Mouse (Mus musculus): ENCODE data around the gene Axl. TPM values are rescaled to one million over a fixed set of nuclear protein-coding genes. Genes with fewer than 3 reads are reported as not detected.
A peak's percentile ranks its signal among the peaks of the same experiment; 100 is the strongest.

Axl gene
- polyA plus RNA-seq, 1 experiment from 2014 or later: 16.5 TPM

- 90% methylated on average over 6 of the region's 6 CpGs for WGBS
- Histone ChIP-seq H3K9ac (replicated peaks) (no peak overlapping the region), H3K27me3 (no peaks in the 10 kb centered on the region), H3K27ac (replicated peaks) (no peak overlapping the region), H3K4me1 (peaks cover 4% of the 10 kb centered on the region), H3K4me3 (no peak overlapping the region), H3K4me2 (replicated peaks) (no peak overlapping the region), H3K36me3 (no peaks in the 10 kb centered on the region), H3K9me3 (no peaks in the 10 kb centered on the region)
- no peak for ATAC-seq (replicated peaks)
These were observed 22.4 kb downstream of the Axl start for GRCm38 (mm10) chr7:25766108-25766507.

DNA sequence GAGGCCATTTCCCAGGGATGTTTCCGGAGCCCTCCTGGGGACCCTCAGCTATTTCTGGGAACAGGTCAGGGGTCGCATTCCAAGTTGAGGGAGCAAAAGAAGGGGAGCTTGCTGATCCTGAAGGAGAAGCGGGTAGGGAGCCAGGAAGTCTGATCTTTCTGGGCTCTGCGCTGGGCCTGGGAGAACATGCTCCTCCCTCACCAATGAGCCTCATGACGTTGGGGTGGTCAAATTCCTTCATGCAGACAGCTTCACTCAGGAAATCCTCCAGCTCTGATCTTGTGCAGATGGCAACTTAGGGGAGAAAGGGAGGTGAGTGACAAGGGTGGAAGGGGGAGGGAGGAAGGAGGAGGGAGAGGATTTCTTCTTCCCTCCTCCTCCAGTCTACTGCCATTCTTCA lies 24.3 kb downstream of the Axl start:
- WGBS: 77% methylated on average over 5 of the region's 5 CpGs
- no peak overlapping the region for H3K4me2 ChIP-seq (replicated peaks)
- no peak overlapping the region for H3K9ac ChIP-seq (replicated peaks)
- H3K4me3 ChIP-seq: no peak overlapping the region
- H3K4me1 ChIP-seq: peaks cover 5% of the 10 kb centered on the region
- no peaks in the 10 kb centered on the region for H3K9me3 ChIP-seq
- no peak overlapping the region for H3K27ac ChIP-seq (replicated peaks)
- no peaks in the 10 kb centered on the region for H3K36me3 ChIP-seq
- no peak for ATAC-seq (replicated peaks)
- no peaks in the 10 kb centered on the region for H3K27me3 ChIP-seq

DNA sequence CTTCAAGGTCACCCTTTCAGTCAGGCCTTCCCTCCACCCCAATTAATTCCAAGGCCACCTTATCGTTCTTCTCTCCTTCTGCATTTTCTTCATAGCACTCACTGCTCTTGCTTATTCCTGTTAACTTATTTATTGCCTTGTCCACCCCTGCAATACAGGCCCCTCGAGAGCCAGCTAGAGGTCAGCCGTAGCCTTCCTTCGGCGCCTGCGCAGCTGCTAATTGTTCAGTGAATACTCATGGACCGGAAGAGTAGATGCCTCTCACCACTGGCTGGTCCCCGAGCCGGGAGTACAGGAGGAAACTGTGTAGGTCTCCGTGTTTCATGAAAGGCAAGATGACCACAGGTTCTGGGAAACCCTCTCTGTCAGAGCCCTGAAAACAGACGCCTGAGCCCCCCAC lies 24.8 kb downstream of the Axl start:
- Histone ChIP-seq H3K4me2 (replicated peaks) (no peak overlapping the region), H3K27me3 (no peaks in the 10 kb centered on the region), H3K4me1 (peaks cover 5% of the 10 kb centered on the region), H3K4me3 (no peak overlapping the region), H3K9me3 (no peaks in the 10 kb centered on the region), H3K27ac (replicated peaks) (no peak overlapping the region), H3K36me3 (no peaks in the 10 kb centered on the region), H3K9ac (replicated peaks) (no peak overlapping the region)
- ATAC-seq (replicated peaks): no peak
- 84% methylated on average over 11 of the region's 11 CpGs for WGBS

DNA sequence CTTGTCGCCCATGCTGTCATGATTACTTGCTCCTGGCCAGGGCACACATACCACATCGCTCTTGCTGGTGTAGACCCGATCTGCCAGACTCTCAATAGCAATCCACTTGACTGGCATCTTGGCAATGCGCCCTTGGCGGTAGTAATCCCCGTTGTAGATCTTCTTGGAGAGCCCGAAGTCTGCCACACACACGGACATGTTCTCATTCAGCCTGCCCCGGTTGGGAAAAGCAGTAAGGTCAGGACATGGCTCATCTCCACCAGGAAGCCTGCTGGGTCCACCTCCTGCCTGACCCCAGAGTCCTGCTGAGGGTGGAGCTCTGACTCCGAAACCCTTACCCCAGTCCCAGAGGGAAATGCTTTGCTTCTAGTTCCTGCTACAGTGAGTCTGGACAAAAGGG lies 27.2 kb downstream of the Axl start:
- Histone ChIP-seq H3K9me3 (no peaks in the 10 kb centered on the region), H3K27me3 (no peaks in the 10 kb centered on the region), H3K36me3 (no peaks in the 10 kb centered on the region), H3K9ac (replicated peaks) (0 out of 2 replicates have a peak overlapping the region, but pooled peaks have one; percentile 13), H3K4me1 (peaks cover 5% of the 10 kb centered on the region), H3K27ac (replicated peaks) (no peak overlapping the region), H3K4me2 (replicated peaks) (no peak overlapping the region), H3K4me3 (no peak overlapping the region)
- ATAC-seq (replicated peaks): no peak
- 46% methylated on average over 10 of the region's 10 CpGs for WGBS

DNA sequence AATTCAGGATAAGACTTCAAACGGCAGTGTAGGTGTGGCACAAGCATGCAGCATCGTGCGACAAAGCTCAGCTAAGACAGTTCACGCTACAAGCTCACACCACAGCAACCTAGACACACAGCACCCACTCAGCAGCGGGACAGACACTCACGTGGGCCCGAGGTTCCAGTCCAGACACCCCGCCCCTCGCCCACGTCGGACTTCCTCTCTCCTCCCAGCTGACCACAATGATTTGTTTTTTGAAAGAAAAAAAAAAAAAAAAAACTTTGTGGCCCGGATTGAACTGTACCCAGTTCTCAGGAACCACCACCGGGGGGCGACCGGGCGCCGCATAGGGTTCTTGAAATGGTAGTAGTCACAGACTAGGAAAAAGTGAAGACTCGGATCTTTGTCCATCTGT lies 32.5 kb downstream of the Axl start:
- Histone ChIP-seq H3K27me3 (no peaks in the 10 kb centered on the region), H3K9ac (replicated peaks) (peak overlapping the region; percentile 49), H3K27ac (replicated peaks) (peak overlapping the region; percentile 98), H3K9me3 (no peaks in the 10 kb centered on the region), H3K36me3 (peaks cover 5% of the 10 kb centered on the region; the same call in 1 of the 2 replicates), H3K4me1 (peaks cover 24% of the 10 kb centered on the region), H3K4me3 (peak overlapping the region; percentile 85), H3K4me2 (replicated peaks) (peak overlapping the region; percentile 93)
- ATAC-seq (replicated peaks): peak; percentile 26; the same call in 1 of the 2 replicates
- 0% methylated on average over 18 of the region's 18 CpGs for WGBS

GRCm38 (mm10) chr7:25755468-25755833 lies 33.1 kb downstream of the Axl start:
- peak; percentile 58 for ATAC-seq (replicated peaks)
- peak overlapping the region; percentile 98 for H3K27ac ChIP-seq (replicated peaks)
- H3K4me1 ChIP-seq: peaks cover 24% of the 10 kb centered on the region
- H3K9me3 ChIP-seq: no peaks in the 10 kb centered on the region
- 0% methylated on average over 15 of the region's 15 CpGs for WGBS
- peak overlapping the region; percentile 85 for H3K4me3 ChIP-seq
- H3K27me3 ChIP-seq: no peaks in the 10 kb centered on the region
- peaks cover 11% of the 10 kb centered on the region for H3K36me3 ChIP-seq
- peak overlapping the region; percentile 93 for H3K4me2 ChIP-seq (replicated peaks)
- peak overlapping the region; percentile 49 for H3K9ac ChIP-seq (replicated peaks)

- Histone ChIP-seq H3K36me3 (peaks cover 14% of the 10 kb centered on the region), H3K27ac (replicated peaks) (peak within 1 kb of the TSS; percentile 98), H3K9me3 (no peaks in the 10 kb centered on the region), H3K4me2 (replicated peaks) (peak within 1 kb of the TSS; percentile 93), H3K4me1 (peaks cover 24% of the 10 kb centered on the region), H3K4me3 (peak within 1 kb of the TSS; percentile 85), H3K9ac (replicated peaks) (peak within 1 kb of the TSS; percentile 94), H3K27me3 (no peaks in the 10 kb centered on the region)
- WGBS: under 1% methylated on average over 54 of the region's 55 CpGs
- ATAC-seq (replicated peaks): peak; percentile 95
These were observed 33.6 kb downstream of the Axl start, which contains the start of gene Hnrnpul1 for GRCm38 (mm10) chr7:25754738-25755467. Gene Hnrnpul1, minus strand, starts transcription at chr7:25754757.

DNA sequence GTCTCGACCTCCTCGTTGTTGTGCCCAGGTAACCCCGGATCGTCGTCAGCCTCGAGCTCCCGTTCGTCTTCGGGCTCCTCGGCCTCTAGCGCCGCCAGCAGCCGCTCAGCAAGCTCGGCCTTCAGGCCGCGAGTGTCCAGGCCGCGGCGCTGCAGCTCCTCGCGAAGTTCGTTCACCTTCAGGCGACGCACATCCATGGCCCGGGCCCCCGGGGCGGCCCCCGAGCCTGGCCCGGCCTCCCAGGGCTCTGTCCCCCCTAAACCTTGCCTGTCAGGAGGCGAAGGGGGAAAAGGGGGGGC lies 34.1 kb downstream of the Axl start:
- no peak for ATAC-seq (replicated peaks)
- H3K27me3 ChIP-seq: no peaks in the 10 kb centered on the region
- 1% methylated on average over 30 of the region's 30 CpGs for WGBS
- H3K9ac ChIP-seq (replicated peaks): peak overlapping the region; percentile 94
- no peaks in the 10 kb centered on the region for H3K9me3 ChIP-seq
- peaks cover 19% of the 10 kb centered on the region for H3K36me3 ChIP-seq
- peaks cover 24% of the 10 kb centered on the region for H3K4me1 ChIP-seq
- H3K4me3 ChIP-seq: peak overlapping the region; percentile 85
- peak overlapping the region; percentile 98 for H3K27ac ChIP-seq (replicated peaks)
- peak overlapping the region; percentile 92 for H3K4me2 ChIP-seq (replicated peaks)

DNA sequence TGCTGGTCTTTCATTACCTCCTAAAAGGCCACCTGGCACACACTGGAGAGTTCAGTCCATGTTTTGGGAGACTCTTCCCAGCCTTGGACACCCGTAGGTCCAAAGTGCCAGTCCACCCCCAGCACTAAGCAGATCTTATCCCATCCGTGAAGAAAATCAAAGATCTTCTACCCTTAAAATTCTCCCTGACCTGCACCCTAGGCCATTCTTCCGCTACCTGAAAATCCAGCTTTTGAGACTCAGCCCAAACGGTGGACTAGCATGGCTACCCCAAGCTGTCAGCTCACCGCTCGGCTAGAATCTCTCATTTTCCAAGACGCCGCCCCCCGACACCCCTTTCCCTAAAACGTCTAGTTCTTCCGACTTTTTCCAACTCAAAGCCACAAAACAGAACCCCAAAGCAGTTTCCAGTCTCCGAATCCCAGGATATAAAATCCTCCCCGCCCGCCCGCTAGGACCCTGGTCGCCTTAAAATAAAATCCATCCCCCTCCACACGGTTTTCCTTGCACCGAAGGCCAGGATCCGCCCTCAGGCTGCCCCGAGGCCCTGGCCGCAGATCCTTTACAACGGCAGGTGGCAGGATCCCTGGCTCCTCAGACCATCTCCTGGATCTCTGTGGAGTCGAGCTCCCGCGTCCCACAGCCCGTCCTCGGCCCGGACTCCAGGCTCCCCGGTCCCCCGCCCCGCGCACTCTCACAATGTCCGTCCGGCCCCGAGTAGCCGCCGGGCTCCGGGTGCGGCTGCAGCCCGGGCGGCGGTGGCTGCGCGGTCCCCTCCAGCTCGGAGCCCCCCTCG lies 34.7 kb downstream of the Axl start:
- Histone ChIP-seq H3K4me1 (peaks cover 24% of the 10 kb centered on the region), H3K36me3 (peaks cover 25% of the 10 kb centered on the region), H3K4me3 (peak overlapping the region; percentile 85), H3K9me3 (no peaks in the 10 kb centered on the region), H3K4me2 (replicated peaks) (peak overlapping the region; percentile 92), H3K9ac (replicated peaks) (peak overlapping the region; percentile 94), H3K27ac (replicated peaks) (peak overlapping the region; percentile 98), H3K27me3 (no peaks in the 10 kb centered on the region)
- ATAC-seq (replicated peaks): no peak; the same call in 1 of the 2 replicates
- 1% methylated on average over 46 of the region's 46 CpGs for WGBS

- peaks cover 24% of the 10 kb centered on the region for H3K4me1 ChIP-seq
- no peaks in the 10 kb centered on the region for H3K9me3 ChIP-seq
- no peaks in the 10 kb centered on the region for H3K27me3 ChIP-seq
- peaks cover 32% of the 10 kb centered on the region for H3K36me3 ChIP-seq
- H3K9ac ChIP-seq (replicated peaks): peak overlapping the region; percentile 94
- peak overlapping the region; percentile 92 for H3K4me2 ChIP-seq (replicated peaks)
- H3K27ac ChIP-seq (replicated peaks): no peak overlapping the region
- H3K4me3 ChIP-seq: peak overlapping the region; percentile 85
- ATAC-seq (replicated peaks): no peak
These were observed 35.4 kb downstream of the Axl start for GRCm38 (mm10) chr7:25753076-25753475.

DNA sequence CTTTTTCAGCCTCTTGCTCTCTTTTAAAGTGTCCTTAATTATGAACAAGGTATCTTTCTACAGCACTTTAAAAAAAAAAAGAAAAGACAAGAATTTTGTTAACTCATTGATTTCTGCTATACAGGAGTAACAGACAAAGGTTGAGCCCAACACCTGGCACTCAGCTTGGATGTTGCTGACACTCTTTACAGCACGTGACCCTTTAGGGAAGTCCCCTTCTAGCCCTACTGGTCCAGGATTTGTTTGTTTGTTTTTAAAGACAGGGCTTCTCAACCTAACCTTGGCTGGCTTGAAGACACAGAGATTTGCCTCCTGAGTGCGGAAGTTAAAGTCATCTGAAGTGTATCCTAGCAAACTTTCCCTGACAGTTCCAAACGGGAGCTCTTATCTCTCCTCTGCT lies 41.7 kb downstream of the Axl start:
- H3K4me1 ChIP-seq: peaks cover 2% of the 10 kb centered on the region
- no peaks in the 10 kb centered on the region for H3K9me3 ChIP-seq
- H3K27me3 ChIP-seq: no peaks in the 10 kb centered on the region
- H3K4me2 ChIP-seq (replicated peaks): no peak overlapping the region
- no peak overlapping the region for H3K27ac ChIP-seq (replicated peaks)
- no peak overlapping the region for H3K9ac ChIP-seq (replicated peaks)
- peaks cover 94% of the 10 kb centered on the region for H3K36me3 ChIP-seq
- ATAC-seq (replicated peaks): no peak
- H3K4me3 ChIP-seq: no peak overlapping the region
- WGBS: 86% methylated on average over 3 of the region's 3 CpGs

- WGBS: 95% methylated on average over 3 of the region's 3 CpGs
These were observed 50.2 kb downstream of the Axl start for GRCm38 (mm10) chr7:25738277-25738676.

More at GRCm38 (mm10) chr7:25738277-25738676, 50.2 kb downstream of the Axl start:
- Histone ChIP-seq H3K9me3 (no peaks in the 10 kb centered on the region), H3K4me1 (no peaks in the 10 kb centered on the region), H3K36me3 (peaks cover 98% of the 10 kb centered on the region), H3K4me2 (replicated peaks) (no peak overlapping the region), H3K27ac (replicated peaks) (no peak overlapping the region), H3K27me3 (no peaks in the 10 kb centered on the region), H3K9ac (replicated peaks) (no peak overlapping the region), H3K4me3 (no peak overlapping the region)
- ATAC-seq (replicated peaks): no peak
